Mouse (Mus musculus): Measurements from ENCODE around the gene Mtg1. TPM values are rescaled to one million over a fixed set of nuclear protein-coding genes. Genes with fewer than 3 reads are reported as not detected.

The Mtg1 gene
- total RNA-seq, 2 experiments from 2014 or later = 27.8 to 27.9 TPM

DNA sequence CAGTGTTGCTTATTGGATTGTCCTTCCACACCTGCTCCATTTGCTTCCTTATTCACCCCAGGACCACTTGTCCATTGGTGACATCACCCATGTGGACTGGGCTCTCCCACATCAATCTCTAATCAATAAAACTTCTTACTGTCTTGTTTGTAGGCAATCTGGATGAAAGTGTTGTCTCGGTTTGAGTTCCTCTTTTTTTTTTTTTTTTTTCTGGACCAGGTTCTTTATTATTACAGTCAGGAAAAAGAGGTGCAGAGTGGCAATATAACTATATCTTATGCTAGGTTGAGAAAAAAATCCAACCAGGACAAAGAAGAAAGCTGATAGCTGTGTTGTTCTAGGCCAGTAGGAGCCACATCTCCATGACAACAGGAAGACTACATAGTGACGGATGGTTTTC is 43.3 kb downstream of the Mtg1 start:
- DNase-seq (ENCODE audit: low spot score in 2 of 2) = no peak
- no peak overlapping the region for H3K27ac ChIP-seq
- TF ChIP-seq CTCF (conservative IDR thresholded peaks at IDR 0.05) = 0 out of 2 replicates have a peak, but pooled peaks have one; percentile 5

DNA sequence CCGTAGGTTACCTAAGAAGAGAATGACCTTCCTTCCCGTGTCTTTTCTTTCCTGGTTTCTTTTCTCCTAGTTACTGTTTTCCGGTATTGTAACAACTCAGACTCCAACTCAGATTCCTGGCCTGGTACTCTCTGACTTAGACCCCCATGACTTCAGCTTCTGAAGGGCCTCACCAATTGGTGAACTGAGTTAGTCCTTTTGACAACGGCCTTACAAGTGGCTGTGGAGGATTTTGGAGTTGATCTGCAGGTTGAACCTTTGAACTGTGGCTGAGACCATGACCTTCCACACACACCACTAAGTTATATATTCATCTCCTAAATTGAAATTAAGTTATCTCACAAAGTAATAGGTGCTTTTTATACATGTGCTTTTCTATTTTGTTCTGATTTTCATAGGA is 46.8 kb downstream of the Mtg1 start:
- Histone ChIP-seq H3K27ac (no peak overlapping the region), H3K4me3 (no peak overlapping the region)
- DNase-seq (ENCODE audit: low spot score in 2 of 2) = no peak
- no peak for TF ChIP-seq CTCF (conservative IDR thresholded peaks at IDR 0.05)

More for the DNA sequence above, 43.3 kb downstream of the Mtg1 start:
- no peak overlapping the region for H3K4me3 ChIP-seq

DNA sequence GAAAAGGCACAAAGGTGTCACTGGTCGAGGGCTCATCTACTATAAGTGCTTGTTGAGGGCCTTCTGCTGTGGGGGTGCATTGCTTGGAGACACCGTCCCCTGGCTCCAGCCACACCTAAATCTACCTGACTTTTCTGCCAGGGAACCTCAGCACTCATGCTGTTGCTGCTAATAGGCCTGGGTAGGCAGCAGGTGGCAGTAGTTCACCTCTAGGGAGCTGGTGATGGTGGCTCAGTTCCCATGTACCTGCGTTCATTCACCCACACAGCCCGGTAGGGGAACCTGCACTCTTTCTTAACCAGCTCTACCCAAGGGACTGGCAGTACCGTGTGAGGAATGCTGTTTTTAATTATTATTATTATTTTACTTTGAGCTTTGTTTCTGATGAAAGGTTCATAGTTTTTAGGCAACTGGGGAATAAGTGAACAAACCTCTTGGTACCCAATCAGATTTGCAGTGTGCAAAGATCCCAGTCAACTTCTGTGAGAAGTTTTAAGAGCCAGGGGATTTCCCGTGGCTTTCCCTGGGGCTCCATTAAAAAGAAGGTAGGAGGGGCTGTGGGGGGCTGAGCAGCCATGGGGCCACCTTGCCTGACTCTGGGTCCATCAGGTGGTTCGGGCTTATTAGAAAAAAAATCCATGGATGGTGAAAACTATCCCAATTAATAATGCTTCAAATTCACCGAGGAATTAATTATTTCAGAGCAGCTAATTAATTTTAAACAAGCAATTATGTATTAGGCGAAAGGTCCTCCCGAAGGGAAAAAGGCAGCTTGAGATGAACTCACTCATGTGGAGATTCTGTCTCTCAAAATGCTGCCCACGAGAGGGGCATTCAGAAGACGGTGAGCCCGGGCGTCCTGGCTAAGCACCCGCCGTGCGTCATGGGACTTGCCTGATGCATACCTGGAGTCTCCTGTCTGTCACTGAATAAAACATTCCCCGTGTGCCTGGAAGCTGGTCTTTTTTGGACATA is 49.6 kb downstream of the Mtg1 start:
- DNase-seq (ENCODE audit: low spot score in 2 of 2) = peak; percentile 47 to 55
- Histone ChIP-seq H3K4me3 (no peak overlapping the region), H3K27ac (peak overlapping the region; percentile 92)
- TF ChIP-seq CTCF (conservative IDR thresholded peaks at IDR 0.05) = peak; percentile 78

DNA sequence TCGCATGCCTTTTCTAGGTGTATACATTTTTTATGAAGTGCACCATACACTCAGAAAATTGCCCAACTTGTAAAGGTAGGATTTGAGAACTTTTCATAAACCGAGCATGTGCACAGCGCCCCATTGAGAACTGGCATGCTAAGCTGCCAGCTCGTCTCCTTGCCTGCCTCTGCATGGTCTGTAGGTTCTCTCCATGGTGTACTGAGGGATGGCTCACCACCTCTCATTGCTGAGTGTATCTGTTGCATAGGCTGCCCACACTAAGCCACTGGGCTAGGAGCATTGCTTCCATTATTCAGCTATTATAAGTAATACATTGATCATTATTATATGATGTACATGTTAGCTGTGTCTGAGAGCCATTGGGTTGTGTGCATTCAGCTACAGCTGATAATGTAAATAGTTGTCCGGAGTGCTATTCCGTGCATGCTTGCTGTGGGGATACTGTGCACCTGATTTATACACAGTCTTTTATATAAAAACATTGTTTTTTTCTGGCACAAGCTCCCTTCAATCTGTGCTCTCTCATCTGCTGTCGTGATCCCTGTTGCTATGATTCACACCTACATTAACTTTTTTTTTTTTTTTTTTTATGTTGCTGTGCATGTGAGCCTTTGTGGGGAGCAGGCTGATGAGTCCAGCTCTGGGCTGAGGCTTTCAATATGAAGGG is 50.5 kb downstream of the Mtg1 start:
- H3K4me3 ChIP-seq = no peak overlapping the region

DNA sequence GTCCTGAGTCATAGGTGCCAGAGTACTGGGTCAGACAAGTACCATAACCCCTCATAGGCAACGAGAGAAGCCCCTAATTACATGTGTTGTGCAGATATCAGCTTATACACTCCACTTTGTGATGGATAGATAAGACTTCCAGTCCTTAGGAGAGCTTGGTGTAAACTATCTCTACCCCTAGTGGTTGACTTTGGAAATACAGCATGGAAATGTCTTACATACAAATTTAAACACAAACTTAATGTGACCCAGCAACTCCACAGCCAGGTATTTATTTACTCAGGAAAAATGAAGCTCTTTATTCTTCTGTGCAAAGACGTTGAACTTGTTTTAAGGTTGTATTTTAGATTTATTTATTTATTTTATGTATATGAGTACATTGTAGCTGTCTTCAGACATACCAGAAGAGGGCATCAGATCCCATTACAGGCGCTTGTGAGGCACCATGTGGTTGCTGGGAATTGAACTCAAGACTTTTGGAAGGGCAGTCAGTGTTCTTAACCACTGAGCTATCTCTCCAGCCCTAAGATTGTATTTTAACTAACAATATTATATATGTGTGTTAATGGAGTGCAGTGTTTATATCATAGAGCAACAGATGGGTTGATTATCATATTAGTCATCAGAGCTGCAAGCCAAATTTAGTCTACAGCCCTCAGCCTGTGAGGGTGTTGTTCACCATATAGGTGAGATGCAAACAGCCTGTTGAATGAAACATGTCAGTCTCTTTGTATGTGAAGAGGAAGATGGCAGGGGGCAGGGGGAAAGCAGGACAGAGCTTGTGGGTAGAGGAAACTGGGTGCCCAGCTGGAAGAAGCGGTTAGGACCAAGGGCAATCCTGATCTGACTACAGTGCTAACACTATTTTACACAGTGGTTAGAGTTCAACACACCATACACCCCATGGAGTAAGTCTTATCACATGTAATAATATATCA is 51.3 kb downstream of the Mtg1 start:
- no peak for DNase-seq (ENCODE audit: low spot score in 2 of 2)
- TF ChIP-seq CTCF (conservative IDR thresholded peaks at IDR 0.05) = peak; percentile 81
- Histone ChIP-seq H3K4me3 (no peak overlapping the region), H3K27ac (peak overlapping the region; percentile 92)

More for the DNA sequence above, 50.5 kb downstream of the Mtg1 start:
- H3K27ac ChIP-seq = peak overlapping the region; percentile 92
- no peak for TF ChIP-seq CTCF (conservative IDR thresholded peaks at IDR 0.05)
- DNase-seq (ENCODE audit: low spot score in 2 of 2) = peak; percentile 47 to 54

DNA sequence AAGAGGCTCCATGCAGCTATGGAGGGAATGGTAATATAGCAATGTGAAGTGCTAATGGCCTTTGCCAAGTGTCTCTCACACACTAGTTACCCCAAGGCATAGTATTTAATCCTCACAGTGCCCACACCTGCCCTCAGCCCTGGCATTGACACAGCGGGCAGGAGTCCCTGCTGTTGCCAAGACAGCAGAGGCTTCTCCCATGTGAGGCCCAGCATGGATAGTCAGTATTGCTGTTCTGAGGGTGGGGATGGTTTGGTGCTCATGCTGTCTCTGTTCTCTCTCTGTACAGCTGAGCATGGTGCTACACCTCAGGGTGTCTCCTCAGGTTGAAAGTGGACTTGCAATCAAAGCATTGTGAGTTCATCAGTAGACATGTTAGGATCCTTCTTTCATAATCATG is 53.1 kb downstream of the Mtg1 start:
- H3K4me3 ChIP-seq = no peak overlapping the region
- H3K27ac ChIP-seq = peak overlapping the region; percentile 92; the same call in 1 of the 2 replicates
- DNase-seq (ENCODE audit: low spot score in 2 of 2) = no peak
- no peak for TF ChIP-seq CTCF (conservative IDR thresholded peaks at IDR 0.05)

DNA sequence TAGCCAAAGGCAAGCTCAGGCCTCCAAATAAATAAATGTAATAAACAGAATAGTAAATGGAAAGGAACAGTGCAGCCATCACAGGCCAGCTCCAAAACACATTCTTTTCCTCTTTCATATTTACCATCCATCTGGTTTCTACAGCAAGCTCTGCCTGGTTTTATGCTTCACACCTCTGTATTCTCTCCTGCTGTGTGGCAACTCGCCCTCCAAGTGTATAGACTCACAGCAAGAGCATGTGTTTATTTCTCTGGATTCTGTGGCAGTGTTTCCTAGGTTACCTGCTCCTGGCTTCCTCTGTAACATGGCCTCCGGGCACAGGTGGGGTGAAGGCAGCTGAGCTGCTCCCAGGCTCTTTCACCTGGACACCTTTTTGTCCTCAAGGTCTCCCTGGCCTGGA is 55.1 kb downstream of the Mtg1 start:
- no peak overlapping the region for H3K4me3 ChIP-seq
- no peak for DNase-seq (ENCODE audit: low spot score in 2 of 2)
- TF ChIP-seq CTCF (conservative IDR thresholded peaks at IDR 0.05) = no peak
- H3K27ac ChIP-seq = peak overlapping the region; percentile 33; the same call in 1 of the 2 replicates

DNA sequence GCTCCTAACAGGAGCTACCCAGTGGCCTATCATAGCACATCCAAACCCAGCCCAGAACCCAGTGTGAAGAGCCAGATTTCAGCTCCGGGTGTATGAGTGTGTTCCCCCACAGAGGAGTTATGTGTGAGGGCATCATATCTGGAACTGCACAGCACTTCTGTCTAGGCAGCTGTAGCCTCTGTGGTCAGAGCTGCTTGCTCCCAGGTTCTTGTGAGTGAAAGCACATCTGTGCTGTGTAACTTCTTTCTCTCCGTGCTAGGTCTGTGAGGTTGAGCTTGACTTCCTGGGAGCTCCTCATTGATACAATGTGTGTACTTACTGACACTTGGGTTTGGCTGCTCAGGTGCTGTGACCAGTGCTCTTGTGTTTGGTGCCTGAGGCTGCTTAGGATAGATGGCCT is 55.5 kb downstream of the Mtg1 start:
- peak overlapping the region; percentile 33; the same call in 1 of the 2 replicates for H3K27ac ChIP-seq
- TF ChIP-seq CTCF (conservative IDR thresholded peaks at IDR 0.05) = no peak
- H3K4me3 ChIP-seq = no peak overlapping the region
- DNase-seq (ENCODE audit: low spot score in 2 of 2) = no peak

DNA sequence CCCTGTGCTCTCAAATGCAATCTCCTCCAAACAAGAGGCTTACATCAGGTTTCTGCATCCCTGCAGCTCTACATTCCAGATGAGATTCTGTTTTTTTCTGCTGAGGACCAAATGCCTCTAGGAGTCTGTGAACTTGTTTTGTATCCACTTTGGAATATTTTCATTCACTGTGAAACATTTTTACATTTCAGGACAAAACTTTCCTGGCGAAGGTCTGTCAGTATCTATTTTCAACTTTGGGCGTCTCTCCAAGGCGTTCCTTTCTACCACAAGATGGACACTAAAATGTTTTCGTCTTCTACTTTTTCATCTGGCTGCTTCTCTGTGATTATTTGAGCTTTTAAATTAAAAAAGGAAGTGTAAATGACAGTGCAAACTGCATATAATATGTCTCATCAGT is 56.7 kb downstream of the Mtg1 start:
- peak overlapping the region; percentile 59; the same call in 1 of the 2 replicates for H3K27ac ChIP-seq
- TF ChIP-seq CTCF (conservative IDR thresholded peaks at IDR 0.05) = no peak
- DNase-seq (ENCODE audit: low spot score in 2 of 2) = no peak
- no peak overlapping the region for H3K4me3 ChIP-seq

DNA sequence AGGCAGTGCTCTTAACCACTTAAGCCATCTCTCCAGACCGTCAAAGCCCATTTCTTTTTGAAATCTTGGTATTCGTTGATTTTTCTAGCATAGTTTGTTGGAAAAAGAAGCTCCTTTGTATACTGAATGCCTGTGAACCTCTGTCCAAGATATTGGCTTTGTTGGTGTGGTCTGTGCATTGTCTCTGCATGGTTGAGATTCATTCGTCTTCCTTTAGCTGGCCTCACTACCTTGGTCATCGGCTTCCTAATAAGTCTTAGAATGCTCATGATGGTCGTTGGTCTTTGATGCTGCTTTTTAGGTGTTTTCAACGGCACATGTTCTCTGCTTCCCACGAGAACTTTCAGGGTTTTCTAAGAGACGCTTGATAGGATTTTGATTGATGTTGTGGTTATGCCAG is 58.6 kb downstream of the Mtg1 start:
- Histone ChIP-seq H3K4me3 (no peak overlapping the region), H3K27ac (peak overlapping the region; percentile 85)
- no peak for TF ChIP-seq CTCF (conservative IDR thresholded peaks at IDR 0.05)
- DNase-seq (ENCODE audit: low spot score in 2 of 2) = no peak

Other genes with a start within 250 kb of the Mtg1 start
- gene Kndc1, start 242.9 kb upstream of the Mtg1 start, total RNA-seq (2021) = 10 to 100 TPM; 80.3 to 87.0 TPM
- gene Utf1, start 193.8 kb upstream of the Mtg1 start, total RNA-seq (2021) = not detected
- 1 to 10 TPM; 1.3 to 1.5 TPM for gene 6430531B16Rik, start 158.8 kb upstream of the Mtg1 start, total RNA-seq (2021)
- gene Adam8, start 145.0 kb upstream of the Mtg1 start, total RNA-seq (2021) = 1 to 10 TPM; 3.4 to 6.0 TPM
- gene Zfp511, start 101.2 kb upstream of the Mtg1 start, total RNA-seq (2021) = 10 to 100 TPM; 24.8 to 28.7 TPM
- gene Tubgcp2, start 100.9 kb upstream of the Mtg1 start, total RNA-seq (2021) = 10 to 100 TPM; 39.9 to 40.6 TPM
- gene Msx3, start 88.5 kb upstream of the Mtg1 start, total RNA-seq (2021) = under 1 TPM in 1 of 2 experiments, not detected in 1; 0.15 TPM
- 100 to 1,000 TPM; 255 to 267 TPM for gene Caly, start 55.0 kb upstream of the Mtg1 start, total RNA-seq (2021)
- gene Prap1, start 44.2 kb upstream of the Mtg1 start, total RNA-seq (2021) = not detected
- gene Fuom, start 35.1 kb upstream of the Mtg1 start, total RNA-seq (2021) = 10 to 100 TPM; 46.6 to 48.5 TPM
- gene Paox, start 21.8 kb upstream of the Mtg1 start, total RNA-seq (2021) = 1 to 10 TPM; 4.6 to 6.5 TPM
- gene Echs1, start 21.1 kb upstream of the Mtg1 start, total RNA-seq (2021) = 10 to 100 TPM; 60.0 to 63.2 TPM
- 100 to 1,000 TPM; 177 to 178 TPM for gene Sprn, start 17.3 kb downstream of the Mtg1 start, total RNA-seq (2021)
- gene Olfr522, start 27.2 kb downstream of the Mtg1 start, total RNA-seq (2021) = not detected
- under 1 TPM; 0.10 to 0.20 TPM for gene Olfr523, start 35.7 kb downstream of the Mtg1 start, total RNA-seq (2021)
- gene Olfr524, start 68.4 kb downstream of the Mtg1 start, total RNA-seq (2021) = not detected
- under 1 TPM; 0.44 to 0.56 TPM for gene Cd163l1, start 80.7 kb downstream of the Mtg1 start, total RNA-seq (2021)
- under 1 TPM in 1 of 2 experiments, not detected in 1; 0.12 TPM for gene 5830411N06Rik, start 109.7 kb downstream of the Mtg1 start, total RNA-seq (2021)
- gene Olfr525, start 183.3 kb downstream of the Mtg1 start, total RNA-seq (2021) = not detected
- gene Olfr527, start 196.5 kb downstream of the Mtg1 start, total RNA-seq (2021) = not detected
- gene Olfr60, start 224.1 kb downstream of the Mtg1 start, total RNA-seq (2021) = not detected
- gene Olfr530, start 238.8 kb downstream of the Mtg1 start, total RNA-seq (2021) = not detected